Comparison of ENCODE assay signal across 23 mouse cellular contexts in genomic region chr11:6890450-6890849, GRCm38 (mm10). TPM values are rescaled to one million over a fixed set of nuclear protein-coding genes. Genes with fewer than 3 reads are reported as not detected.
DNase-seq lines count a peak whose midpoint lies in the region; ATAC-seq lines count a peak whose summit lies in the region.
"Had no signal": no experiment of that assay in that cellular context is flagged by ENCODE, and none has a peak within 500 bp of the region (broad histone marks: within the 10 kb centered on the region; RNA-seq: fewer than 3 reads in every experiment).

No protein-coding gene starts in this region.

- H3K27ac ChIP-seq in forebrain, embryonic 16.5 days (ENCODE audit: low read length), result no peak overlapping the region; the same call in 1 of the 2 replicates
- H3K27ac ChIP-seq in forebrain, embryonic 12.5 days, result no peak overlapping the region
- H3K27ac ChIP-seq in limb, embryonic 11.5 days (replicated peaks; ENCODE audit: low read depth, low read length), result no peak overlapping the region
- no peak overlapping the region for H3K27ac ChIP-seq in limb, embryonic 10.5 days
- H3K27ac ChIP-seq in neural tube, embryonic 12.5 days, result no peak overlapping the region
- no peak overlapping the region for H3K27ac ChIP-seq in neural tube, embryonic 15.5 days (replicated peaks)
- H3K27ac ChIP-seq: embryonic facial prominence, embryonic 12.5 days; heart, adult 2 months; heart, embryonic 15.5 days had no signal

- DNase-seq in cerebellum, adult 11-12 months, result peak; percentile 46
- no peak for DNase-seq in cerebellum, adult 8-10 months
- no peak for DNase-seq in limb, embryonic 11.5 days (ENCODE audit: low spot score)
- DNase-seq in limb, embryonic 10.5 days (ENCODE audit: low spot score), result no peak
- DNase-seq: adrenal gland, postnatal 10 days; B cell, adult 2 months; forebrain, postnatal 0 days; gastrocnemius, postnatal 14 days; heart, adult 2 months; heart, postnatal 14 days had no signal

- H3K4me1 ChIP-seq in forebrain, embryonic 16.5 days (replicated peaks; ENCODE audit: control insufficient read depth, insufficient read depth, low read length), result peaks cover 8% of the 10 kb centered on the region; the same call in 1 of the 2 replicates
- no peaks in the 10 kb centered on the region for H3K4me1 ChIP-seq in forebrain, embryonic 12.5 days
- H3K4me1 ChIP-seq in limb, embryonic 11.5 days (ENCODE audit: control insufficient read depth, insufficient read depth, low read length), result no peaks in the 10 kb centered on the region
- peaks cover 34% of the 10 kb centered on the region for H3K4me1 ChIP-seq in limb, embryonic 10.5 days
- no peaks in the 10 kb centered on the region for H3K4me1 ChIP-seq in neural tube, embryonic 12.5 days
- peaks cover 6% of the 10 kb centered on the region; the same call in 1 of the 2 replicates for H3K4me1 ChIP-seq in neural tube, embryonic 15.5 days
- H3K4me1 ChIP-seq: embryonic facial prominence, embryonic 12.5 days; heart, embryonic 15.5 days had no signal

- no peak overlapping the region for H3K4me2 ChIP-seq in forebrain, embryonic 16.5 days (ENCODE audit: low read length)
- no peak overlapping the region for H3K4me2 ChIP-seq in forebrain, embryonic 12.5 days
- no peak overlapping the region for H3K4me2 ChIP-seq in limb, embryonic 11.5 days (ENCODE audit: low read depth, severe bottlenecking)
- no peak overlapping the region for H3K4me2 ChIP-seq in neural tube, embryonic 12.5 days (replicated peaks)
- H3K4me2 ChIP-seq in neural tube, embryonic 15.5 days, result no peak overlapping the region
- H3K4me2 ChIP-seq: embryonic facial prominence, embryonic 12.5 days; heart, embryonic 11.5 days; heart, embryonic 15.5 days had no signal

- no peaks in the 10 kb centered on the region for H3K36me3 ChIP-seq in forebrain, embryonic 16.5 days (ENCODE audit: control insufficient read depth, insufficient read depth)
- no peaks in the 10 kb centered on the region for H3K36me3 ChIP-seq in forebrain, embryonic 12.5 days (replicated peaks)
- no peaks in the 10 kb centered on the region for H3K36me3 ChIP-seq in limb, embryonic 11.5 days (ENCODE audit: control insufficient read depth, insufficient read depth, low read length)
- no peaks in the 10 kb centered on the region for H3K36me3 ChIP-seq in limb, embryonic 10.5 days
- H3K36me3 ChIP-seq in neural tube, embryonic 12.5 days, result no peaks in the 10 kb centered on the region
- no peaks in the 10 kb centered on the region for H3K36me3 ChIP-seq in neural tube, embryonic 15.5 days
- H3K36me3 ChIP-seq: embryonic facial prominence, embryonic 12.5 days; G1E; heart, embryonic 15.5 days had no signal

- no peak overlapping the region for H3K9ac ChIP-seq in forebrain, embryonic 16.5 days (replicated peaks; ENCODE audit: low read depth, low read length)
- H3K9ac ChIP-seq in forebrain, embryonic 12.5 days, result no peak overlapping the region
- H3K9ac ChIP-seq in limb, embryonic 11.5 days (ENCODE audit: low read length), result no peak overlapping the region
- no peak overlapping the region for H3K9ac ChIP-seq in neural tube, embryonic 12.5 days
- no peak overlapping the region for H3K9ac ChIP-seq in neural tube, embryonic 15.5 days (replicated peaks)
- H3K9ac ChIP-seq: embryonic facial prominence, embryonic 12.5 days; forebrain, postnatal 0 days; heart, embryonic 15.5 days had no signal

- H3K9me3 ChIP-seq in forebrain, embryonic 16.5 days (ENCODE audit: control insufficient read depth, low read length), result no peaks in the 10 kb centered on the region
- H3K9me3 ChIP-seq in forebrain, embryonic 12.5 days, result no peaks in the 10 kb centered on the region
- 0 out of 2 replicates have a peak, but pooled peaks cover 2% of the 10 kb centered on the region for H3K9me3 ChIP-seq in limb, embryonic 11.5 days (ENCODE audit: control insufficient read depth, low read length)
- H3K9me3 ChIP-seq in limb, embryonic 10.5 days (replicated peaks), result no peaks in the 10 kb centered on the region
- no peaks in the 10 kb centered on the region for H3K9me3 ChIP-seq in neural tube, embryonic 12.5 days
- H3K9me3 ChIP-seq in neural tube, embryonic 15.5 days (replicated peaks), result no peaks in the 10 kb centered on the region
- H3K9me3 ChIP-seq: embryonic facial prominence, embryonic 12.5 days; G1E; heart, embryonic 15.5 days had no signal

- 0 out of 2 replicates have a peak, but pooled peaks have one; percentile 13 for ATAC-seq in forebrain, embryonic 16.5 days
- ATAC-seq in forebrain, embryonic 12.5 days (ENCODE audit: low FRiP score), result no peak
- ATAC-seq in limb, embryonic 11.5 days (ENCODE audit: insufficient number of reproducible peaks, low FRiP score, low TSS enrichment, low read depth), result peak; percentile 79; the same call in 1 of the 2 replicates
- ATAC-seq in neural tube, embryonic 12.5 days (ENCODE audit: low FRiP score, low read depth), result 0 out of 2 replicates have a peak, but pooled peaks have one; percentile 2
- ATAC-seq in neural tube, embryonic 15.5 days (ENCODE audit: low FRiP score), result no peak
- ATAC-seq: CD4-positive, CD25-positive, alpha-beta regulatory T cell, adult 4 months; intestine, embryonic 16.5 days had no signal

- H3K4me3 ChIP-seq in forebrain, embryonic 16.5 days (replicated peaks; ENCODE audit: low read length), result no peak overlapping the region
- H3K4me3 ChIP-seq in forebrain, embryonic 12.5 days (replicated peaks), result no peak overlapping the region
- H3K4me3 ChIP-seq in limb, embryonic 11.5 days (ENCODE audit: low read depth, low read length), result no peak overlapping the region
- no peak overlapping the region for H3K4me3 ChIP-seq in limb, embryonic 10.5 days
- no peak overlapping the region for H3K4me3 ChIP-seq in neural tube, embryonic 12.5 days
- no peak overlapping the region for H3K4me3 ChIP-seq in neural tube, embryonic 15.5 days (replicated peaks)
- H3K4me3 ChIP-seq: embryonic facial prominence, embryonic 12.5 days; heart, adult 2 months; heart, embryonic 15.5 days had no signal

- no peaks in the 10 kb centered on the region for H3K27me3 ChIP-seq in forebrain, embryonic 16.5 days (replicated peaks; ENCODE audit: control insufficient read depth, insufficient read depth, low read length)
- no peaks in the 10 kb centered on the region for H3K27me3 ChIP-seq in forebrain, embryonic 12.5 days
- no peaks in the 10 kb centered on the region for H3K27me3 ChIP-seq in limb, embryonic 11.5 days (ENCODE audit: control insufficient read depth, insufficient read depth, low read length)
- H3K27me3 ChIP-seq in limb, embryonic 10.5 days (ENCODE audit: low read depth, poor library complexity, severe bottlenecking), result no peaks in the 10 kb centered on the region
- H3K27me3 ChIP-seq in neural tube, embryonic 12.5 days (replicated peaks), result no peaks in the 10 kb centered on the region
- H3K27me3 ChIP-seq in neural tube, embryonic 15.5 days (replicated peaks), result no peaks in the 10 kb centered on the region
- H3K27me3 ChIP-seq: embryonic facial prominence, embryonic 12.5 days; heart, embryonic 15.5 days had no signal

- WGBS in forebrain, embryonic 16.5 days, result 84% methylated on average over 5 of the region's 5 CpGs
- WGBS in forebrain, embryonic 12.5 days, result 84% methylated on average over 5 of the region's 5 CpGs
- WGBS in limb, embryonic 11.5 days, result 58% methylated on average over 5 of the region's 5 CpGs
- WGBS in limb, embryonic 10.5 days, result 71% methylated on average over 5 of the region's 5 CpGs
- 77% methylated on average over 5 of the region's 5 CpGs for WGBS in neural tube, embryonic 12.5 days
- WGBS in neural tube, embryonic 15.5 days, result 81% methylated on average over 5 of the region's 5 CpGs

RNA-seq across cellular contexts. Expression of gene Gm11983, which starts 53.0 kb away (rescaled TPM):
- not detected in 2 replicates for polyA plus RNA-seq in forebrain, embryonic 16.5 days (2015; fragmentation: Nextera tagmentation; extraction: Ambion mirVana)
- not detected in 2 replicates for polyA plus RNA-seq in forebrain, embryonic 12.5 days (2016; fragmentation: Nextera tagmentation; extraction: Ambion mirVana)
- not detected in 2 replicates for polyA plus RNA-seq in limb, embryonic 11.5 days (2014; fragmentation: Nextera tagmentation; extraction: Ambion mirVana)
- not detected in 2 replicates for polyA plus RNA-seq in limb, embryonic 10.5 days (2016; fragmentation: Nextera tagmentation; extraction: Ambion mirVana)
- polyA plus RNA-seq in neural tube, embryonic 12.5 days (2016; fragmentation: Nextera tagmentation; extraction: Ambion mirVana), result not detected in 2 replicates
- polyA plus RNA-seq in neural tube, embryonic 15.5 days (2015; fragmentation: Nextera tagmentation; extraction: Ambion mirVana), result 0.14 TPM in 1 of 2 replicates, not detected in the other
- polyA plus RNA-seq: CD4-positive, CD25-positive, alpha-beta regulatory T cell, adult 4 months; cortical plate, adult 2 months; embryonic facial prominence, embryonic 12.5 days; forebrain, embryonic 11.5 days; forebrain, postnatal 0 days; G1E; gonadal fat pad, adult 2 months; heart, adult 2 months; heart, embryonic 11.5 days; heart, embryonic 15.5 days; intestine, embryonic 16.5 days had no signal

Comparison
In these comparisons a context has a peak if more than half of its experiments do, and no peak if none do; other contexts are left out.
1. ATAC-seq: peak in forebrain, embryonic 16.5 days (single experiment), limb, embryonic 11.5 days (single experiment) and neural tube, embryonic 12.5 days (single experiment); none in forebrain, embryonic 12.5 days (single experiment) and neural tube, embryonic 15.5 days (single experiment).